Mouse (Mus musculus) hindbrain, embryonic 12.5 days (tissue): ENCODE measurements at regions not wholly inside any gene's neighbourhood (a gene's known extent, or its start where the extent isn't known, plus 50 kb on each side); places are given as distances from the start of the nearest gene placed in this dataset.

Experiments used
- ATAC-seq: fragments of 200-750 bp; cut with Nextera tagmentation; 2 replicates; pipeline ENCODE4 v1.8.0; 2017; ENCODE audit warnings: moderate TSS enrichment; ENCODE audit not compliant: low FRiP score
- H3K27ac ChIP-seq: fragments of 300-500 bp; sonication (generic); 2 replicates; pipeline ENCODE4 v1.5.1; 2016; ENCODE audit warnings: mild to moderate bottlenecking
- H3K27me3 ChIP-seq: fragments of 300-500 bp; sonication (generic); 2 replicates; pipeline ENCODE4 v1.6.1; 2016; ENCODE audit warnings: mild to moderate bottlenecking
- H3K36me3 ChIP-seq: fragments of 300-500 bp; sonication (generic); 2 replicates; pipeline ENCODE4 v1.6.1; 2016; ENCODE audit warnings: mild to moderate bottlenecking
- H3K4me1 ChIP-seq: fragments of 300-500 bp; sonication (generic); 2 replicates; pipeline ENCODE4 v1.6.1; 2016
- H3K4me2 ChIP-seq: fragments of 300-500 bp; sonication (generic); replicated peaks from 2 replicates; pipeline ENCODE4 v1.6.1; 2016; ENCODE audit warnings: mild to moderate bottlenecking
- H3K4me3 ChIP-seq: fragments of 300-500 bp; sonication (generic); 2 replicates; pipeline ENCODE4 v1.5.1; 2016; ENCODE audit warnings: mild to moderate bottlenecking
- H3K9ac ChIP-seq: fragments of 300-500 bp; sonication (generic); 2 replicates; pipeline ENCODE4 v1.6.1; 2016; ENCODE audit warnings: mild to moderate bottlenecking, moderate library complexity
- H3K9me3 ChIP-seq: fragments of 300-500 bp; sonication (generic); replicated peaks from 2 replicates; pipeline ENCODE4 v1.6.1; 2016; ENCODE audit warnings: mild to moderate bottlenecking
- WGBS: fragments of 180-500 bp; shearing (Covaris S2); methylation state at CpG from one replicate; pipeline ENCODE4 v1.1.7; 2016; 5-methylcytosine and 5-hydroxymethylcytosine counted together

GRCm38 (mm10) chr13:71369832-71370231, 528.2 kb upstream of the Adamts16 start:
- Histone ChIP-seq H3K4me2 (no peak overlapping the region), H3K27ac (no peak overlapping the region), H3K4me3 (no peak overlapping the region), H3K9me3 (no peaks in the 10 kb centered on the region), H3K4me1 (no peaks in the 10 kb centered on the region), H3K36me3 (no peaks in the 10 kb centered on the region), H3K9ac (no peak overlapping the region), H3K27me3 (no peaks in the 10 kb centered on the region)
- 88% methylated on average over 3 of the region's 3 CpGs for WGBS
- no peak for ATAC-seq

- H3K27me3 ChIP-seq: no peaks in the 10 kb centered on the region
- 76% methylated on average over 3 of the region's 3 CpGs for WGBS
- H3K36me3 ChIP-seq: no peaks in the 10 kb centered on the region
- no peak overlapping the region for H3K9ac ChIP-seq
- H3K9me3 ChIP-seq: no peaks in the 10 kb centered on the region
- ATAC-seq: no peak
- H3K27ac ChIP-seq: no peak overlapping the region
- no peaks in the 10 kb centered on the region for H3K4me1 ChIP-seq
- H3K4me2 ChIP-seq: no peak overlapping the region
- no peak overlapping the region for H3K4me3 ChIP-seq
Measured at GRCm38 (mm10) chr13:71365261-71365660, 523.6 kb upstream of the Adamts16 start.

- Histone ChIP-seq H3K36me3 (no peaks in the 10 kb centered on the region), H3K27ac (no peak overlapping the region), H3K4me2 (no peak overlapping the region), H3K4me3 (no peak overlapping the region), H3K27me3 (no peaks in the 10 kb centered on the region), H3K9ac (no peak overlapping the region), H3K9me3 (no peaks in the 10 kb centered on the region), H3K4me1 (no peaks in the 10 kb centered on the region)
- 92% methylated on average over 5 of the region's 5 CpGs for WGBS
- no peak for ATAC-seq
Measured at GRCm38 (mm10) chr13:71362311-71362710, 520.7 kb upstream of the Adamts16 start.

- H3K4me3 ChIP-seq: no peak overlapping the region
- 79% methylated on average over 11 of the region's 11 CpGs for whole genome bisulfite sequencing
- no peak overlapping the region for H3K4me2 ChIP-seq
- no peaks in the 10 kb centered on the region for H3K36me3 ChIP-seq
- no peaks in the 10 kb centered on the region for H3K9me3 ChIP-seq
- no peaks in the 10 kb centered on the region for H3K27me3 ChIP-seq
- no peak for ATAC-seq
- no peak overlapping the region for H3K9ac ChIP-seq
- H3K27ac ChIP-seq: no peak overlapping the region
- H3K4me1 ChIP-seq: no peaks in the 10 kb centered on the region
Measured at GRCm38 (mm10) chr13:71359112-71359511, 517.5 kb upstream of the Adamts16 start.

- Histone ChIP-seq H3K4me2 (no peak overlapping the region), H3K4me1 (no peaks in the 10 kb centered on the region), H3K36me3 (no peaks in the 10 kb centered on the region), H3K9me3 (no peaks in the 10 kb centered on the region), H3K27ac (no peak overlapping the region), H3K27me3 (no peaks in the 10 kb centered on the region), H3K9ac (no peak overlapping the region), H3K4me3 (no peak overlapping the region)
- 86% methylated on average over 7 of the region's 7 CpGs for WGBS
- ATAC-seq: no peak
Measured at GRCm38 (mm10) chr13:71350787-71351186, 509.2 kb upstream of the Adamts16 start.

- H3K36me3 ChIP-seq: no peaks in the 10 kb centered on the region
- ATAC-seq: no peak
- H3K9me3 ChIP-seq: no peaks in the 10 kb centered on the region
- H3K4me1 ChIP-seq: no peaks in the 10 kb centered on the region
- 85% methylated on average over 1 of the region's 1 CpGs for WGBS
- H3K9ac ChIP-seq: no peak overlapping the region
- no peak overlapping the region for H3K27ac ChIP-seq
- no peak overlapping the region for H3K4me3 ChIP-seq
- no peak overlapping the region for H3K4me2 ChIP-seq
- H3K27me3 ChIP-seq: no peaks in the 10 kb centered on the region
Measured at GRCm38 (mm10) chr13:71342921-71343320, 501.3 kb upstream of the Adamts16 start.

- H3K9me3 ChIP-seq: no peaks in the 10 kb centered on the region
- H3K4me2 ChIP-seq: no peak overlapping the region
- no peak for ATAC-seq
- no peak overlapping the region for H3K4me3 ChIP-seq
- no peaks in the 10 kb centered on the region for H3K36me3 ChIP-seq
- 50% methylated on average over 6 of the region's 6 CpGs for WGBS
- no peak overlapping the region for H3K9ac ChIP-seq
- no peaks in the 10 kb centered on the region for H3K27me3 ChIP-seq
- no peaks in the 10 kb centered on the region for H3K4me1 ChIP-seq
- H3K27ac ChIP-seq: no peak overlapping the region
Measured at GRCm38 (mm10) chr13:71338700-71339099, 497.1 kb upstream of the Adamts16 start.

GRCm38 (mm10) chr13:71334925-71335324, 493.3 kb upstream of the Adamts16 start:
- no peak for ATAC-seq
- H3K9ac ChIP-seq: no peak overlapping the region
- 86% methylated on average over 4 of the region's 4 CpGs for WGBS
- H3K4me3 ChIP-seq: no peak overlapping the region
- no peaks in the 10 kb centered on the region for H3K4me1 ChIP-seq
- H3K36me3 ChIP-seq: no peaks in the 10 kb centered on the region
- no peak overlapping the region for H3K27ac ChIP-seq
- no peaks in the 10 kb centered on the region for H3K27me3 ChIP-seq
- H3K9me3 ChIP-seq: no peaks in the 10 kb centered on the region
- H3K4me2 ChIP-seq: no peak overlapping the region

- no peak for ATAC-seq
- Histone ChIP-seq H3K4me3 (no peak overlapping the region), H3K4me1 (no peaks in the 10 kb centered on the region), H3K4me2 (no peak overlapping the region), H3K9ac (no peak overlapping the region), H3K9me3 (no peaks in the 10 kb centered on the region), H3K27ac (no peak overlapping the region), H3K36me3 (no peaks in the 10 kb centered on the region), H3K27me3 (no peaks in the 10 kb centered on the region)
- whole genome bisulfite sequencing: 87% methylated on average over 4 of the region's 4 CpGs
Measured at GRCm38 (mm10) chr13:71333146-71333545, 491.5 kb upstream of the Adamts16 start.

- H3K4me2 ChIP-seq: no peak overlapping the region
- WGBS: 41% methylated on average over 6 of the region's 6 CpGs
- no peaks in the 10 kb centered on the region for H3K27me3 ChIP-seq
- no peaks in the 10 kb centered on the region for H3K36me3 ChIP-seq
- no peak overlapping the region for H3K27ac ChIP-seq
- H3K9ac ChIP-seq: no peak overlapping the region
- no peak overlapping the region for H3K4me3 ChIP-seq
- no peaks in the 10 kb centered on the region for H3K4me1 ChIP-seq
- ATAC-seq: no peak
- H3K9me3 ChIP-seq: no peaks in the 10 kb centered on the region
Measured at GRCm38 (mm10) chr13:71330321-71330720, 488.7 kb upstream of the Adamts16 start.

- Histone ChIP-seq H3K9ac (no peak overlapping the region), H3K9me3 (no peaks in the 10 kb centered on the region), H3K27ac (no peak overlapping the region), H3K4me1 (no peaks in the 10 kb centered on the region), H3K4me2 (no peak overlapping the region), H3K4me3 (no peak overlapping the region), H3K27me3 (no peaks in the 10 kb centered on the region), H3K36me3 (no peaks in the 10 kb centered on the region)
- 78% methylated on average over 4 of the region's 4 CpGs for WGBS
- ATAC-seq: no peak
Measured at GRCm38 (mm10) chr13:71327802-71328753, 486.5 kb upstream of the Adamts16 start.

GRCm38 (mm10) chr13:71320489-71320888, 478.9 kb upstream of the Adamts16 start:
- no peaks in the 10 kb centered on the region for H3K27me3 ChIP-seq
- no peak for ATAC-seq
- no peaks in the 10 kb centered on the region for H3K4me1 ChIP-seq
- no peaks in the 10 kb centered on the region for H3K36me3 ChIP-seq
- H3K9ac ChIP-seq: no peak overlapping the region
- H3K4me3 ChIP-seq: no peak overlapping the region
- H3K9me3 ChIP-seq: no peaks in the 10 kb centered on the region
- H3K27ac ChIP-seq: no peak overlapping the region
- 92% methylated on average over 3 of the region's 3 CpGs for WGBS
- H3K4me2 ChIP-seq: no peak overlapping the region

GRCm38 (mm10) chr13:71303956-71304355, 462.3 kb upstream of the Adamts16 start:
- no peak for ATAC-seq
- H3K36me3 ChIP-seq: no peaks in the 10 kb centered on the region
- H3K9me3 ChIP-seq: no peaks in the 10 kb centered on the region
- no peaks in the 10 kb centered on the region for H3K4me1 ChIP-seq
- 96% methylated on average over 4 of the region's 4 CpGs for WGBS
- H3K27me3 ChIP-seq: no peaks in the 10 kb centered on the region
- H3K9ac ChIP-seq: no peak overlapping the region
- H3K27ac ChIP-seq: no peak overlapping the region
- H3K4me3 ChIP-seq: no peak overlapping the region
- H3K4me2 ChIP-seq: no peak overlapping the region
